Mouse (Mus musculus) thymus, postnatal 14 days (tissue): ENCODE measurements around the gene Cacna1c.

Experiments used
- DNase-seq: peaks from one replicate; pipeline ENCODE4 v3.0.0; 2021

The Cacna1c gene

GRCm38 (mm10) chr6:119088381-119088780, 107.8 kb downstream of the Cacna1c start:
- no peak for DNase-seq

GRCm38 (mm10) chr6:119087919-119088318, 108.3 kb downstream of the Cacna1c start:
- no peak for DNase-seq

- no peak for DNase-seq
These were observed 110.4 kb downstream of the Cacna1c start for GRCm38 (mm10) chr6:119085789-119086188.

GRCm38 (mm10) chr6:119084532-119084931, 111.7 kb downstream of the Cacna1c start:
- no peak for DNase-seq

- no peak for DNase-seq
These were observed 112.7 kb downstream of the Cacna1c start for GRCm38 (mm10) chr6:119083559-119083958.

- no peak for DNase-seq
These were observed 113.6 kb downstream of the Cacna1c start for GRCm38 (mm10) chr6:119082662-119083061.

GRCm38 (mm10) chr6:119081650-119082049, 114.6 kb downstream of the Cacna1c start:
- DNase-seq, result no peak

- DNase-seq, result no peak
These were observed 116.6 kb downstream of the Cacna1c start for GRCm38 (mm10) chr6:119079626-119080025.

GRCm38 (mm10) chr6:119078912-119079311, 117.3 kb downstream of the Cacna1c start:
- DNase-seq, result no peak

GRCm38 (mm10) chr6:119077231-119077630, 119.0 kb downstream of the Cacna1c start:
- no peak for DNase-seq

- DNase-seq, result no peak
These were observed 122.7 kb downstream of the Cacna1c start for GRCm38 (mm10) chr6:119073419-119074071.

GRCm38 (mm10) chr6:119072772-119073171, 123.4 kb downstream of the Cacna1c start:
- DNase-seq, result no peak

GRCm38 (mm10) chr6:119070771-119071170, 125.4 kb downstream of the Cacna1c start:
- no peak for DNase-seq

- no peak for DNase-seq
These were observed 125.9 kb downstream of the Cacna1c start for GRCm38 (mm10) chr6:119070351-119070750.

- DNase-seq, result no peak
These were observed 127.1 kb downstream of the Cacna1c start for GRCm38 (mm10) chr6:119069145-119069544.

GRCm38 (mm10) chr6:119068650-119069049, 127.6 kb downstream of the Cacna1c start:
- DNase-seq, result no peak

GRCm38 (mm10) chr6:119064961-119065360, 131.3 kb downstream of the Cacna1c start:
- no peak for DNase-seq

- DNase-seq, result no peak
These were observed 131.8 kb downstream of the Cacna1c start for GRCm38 (mm10) chr6:119064430-119064829.

- DNase-seq, result no peak
These were observed 133.5 kb downstream of the Cacna1c start for GRCm38 (mm10) chr6:119062695-119063094.

- DNase-seq, result no peak
These were observed 137.3 kb downstream of the Cacna1c start for GRCm38 (mm10) chr6:119058896-119059295.

- no peak for DNase-seq
These were observed 137.8 kb downstream of the Cacna1c start for GRCm38 (mm10) chr6:119058461-119058860.

- no peak for DNase-seq
These were observed 139.1 kb downstream of the Cacna1c start for GRCm38 (mm10) chr6:119057076-119057479.

- DNase-seq, result no peak
These were observed 143.4 kb downstream of the Cacna1c start for GRCm38 (mm10) chr6:119052801-119053200.

- DNase-seq, result no peak
These were observed 143.9 kb downstream of the Cacna1c start for GRCm38 (mm10) chr6:119052366-119052765.

GRCm38 (mm10) chr6:119051721-119052120, 144.5 kb downstream of the Cacna1c start:
- DNase-seq, result no peak
